Mouse (Mus musculus): Measurements from ENCODE around the gene Pard6b.
"Not testable (repeated sequence)": the region's sequence is repeated elsewhere in the genome, so short reads cannot be mapped to it uniquely, and the experiment has no call there.

Gene Pard6b

GRCm38 (mm10) chr2:168098040-168098439, 17.2 kb downstream of the Pard6b start:
- peak in 1 of 2 experiments; percentile 64 for DNase-seq (ENCODE audit: low spot score in 2 of 2)

- DNase-seq (ENCODE audit: low spot score in 2 of 2), result no peak
Observed at GRCm38 (mm10) chr2:168100008-168100407, 19.2 kb downstream of the Pard6b start.

- DNase-seq (ENCODE audit: low spot score in 2 of 2), result no peak
Observed at GRCm38 (mm10) chr2:168101805-168102204, 21.0 kb downstream of the Pard6b start.

GRCm38 (mm10) chr2:168103341-168103740, 22.5 kb downstream of the Pard6b start:
- DNase-seq (ENCODE audit: low spot score in 2 of 2), result no peak

- DNase-seq (ENCODE audit: low spot score in 2 of 2), result no peak
Observed at GRCm38 (mm10) chr2:168104375-168105144, 23.8 kb downstream of the Pard6b start.

GRCm38 (mm10) chr2:168105271-168105670, 24.5 kb downstream of the Pard6b start:
- no peak for DNase-seq (ENCODE audit: low spot score in 2 of 2)

- DNase-seq (ENCODE audit: low spot score in 2 of 2), result peak; percentile 62 to 88
Observed at GRCm38 (mm10) chr2:168106701-168107178, 25.9 kb downstream of the Pard6b start.

GRCm38 (mm10) chr2:168107356-168107755, 26.6 kb downstream of the Pard6b start:
- no peak for DNase-seq (ENCODE audit: low spot score in 2 of 2)

GRCm38 (mm10) chr2:168107901-168108300, 27.1 kb downstream of the Pard6b start:
- DNase-seq (ENCODE audit: low spot score in 2 of 2), result not testable (repeated sequence)

- peak; percentile 62 to 82 for DNase-seq (ENCODE audit: low spot score in 2 of 2)
Observed at GRCm38 (mm10) chr2:168111902-168112301, 31.1 kb downstream of the Pard6b start.

GRCm38 (mm10) chr2:168113263-168113662, 32.5 kb downstream of the Pard6b start:
- no peak for DNase-seq (ENCODE audit: low spot score in 2 of 2)

- DNase-seq (ENCODE audit: low spot score in 2 of 2), result no peak
Observed at GRCm38 (mm10) chr2:168113692-168114091, 32.9 kb downstream of the Pard6b start.

GRCm38 (mm10) chr2:168114699-168115350, 34.0 kb downstream of the Pard6b start:
- DNase-seq (ENCODE audit: low spot score in 2 of 2), result peak in 1 of 2 experiments; percentile 74

- DNase-seq (ENCODE audit: low spot score in 2 of 2), result no peak
Observed at GRCm38 (mm10) chr2:168115826-168116225, 35.0 kb downstream of the Pard6b start.

GRCm38 (mm10) chr2:168117147-168117546, 36.3 kb downstream of the Pard6b start:
- peak in 1 of 2 experiments; percentile 78 for DNase-seq (ENCODE audit: low spot score in 2 of 2)

GRCm38 (mm10) chr2:168117553-168117952, 36.7 kb downstream of the Pard6b start:
- DNase-seq (ENCODE audit: low spot score in 2 of 2), result no peak

GRCm38 (mm10) chr2:168117967-168118366, 37.2 kb downstream of the Pard6b start:
- no peak for DNase-seq (ENCODE audit: low spot score in 2 of 2)

GRCm38 (mm10) chr2:168118456-168118855, 37.7 kb downstream of the Pard6b start:
- no peak for DNase-seq (ENCODE audit: low spot score in 2 of 2)

- DNase-seq (ENCODE audit: low spot score in 2 of 2), result no peak
Observed at GRCm38 (mm10) chr2:168119123-168119522, 38.3 kb downstream of the Pard6b start.

- no peak for DNase-seq (ENCODE audit: low spot score in 2 of 2)
Observed at GRCm38 (mm10) chr2:168120906-168121305, 40.1 kb downstream of the Pard6b start.

- no peak for DNase-seq (ENCODE audit: low spot score in 2 of 2)
Observed at GRCm38 (mm10) chr2:168123652-168124051, 42.8 kb downstream of the Pard6b start.

GRCm38 (mm10) chr2:168125288-168126089, 44.7 kb downstream of the Pard6b start:
- no peak for DNase-seq (ENCODE audit: low spot score in 2 of 2)
